Mouse (Mus musculus) testis, adult 2 months (tissue): ENCODE results near the gene Nom1. TPM values are rescaled to one million over a fixed set of nuclear protein-coding genes. Genes with fewer than 3 reads are reported as not detected.

Experiments
- H3K27ac ChIP-seq: fragments of 200-500 bp; 2 replicates; pipeline ENCODE4 v1.5.1; 2012; ENCODE audit warnings: low read depth, low read length; ENCODE audit not compliant: control insufficient read depth, insufficient read depth
- H3K27me3 ChIP-seq: fragments of 200-500 bp; 2 replicates; pipeline ENCODE4 v1.6.1; 2012; ENCODE audit warnings: mild to moderate bottlenecking, low read length, moderate library complexity; ENCODE audit not compliant: control insufficient read depth, insufficient read depth
- H3K36me3 ChIP-seq: fragments of 200-500 bp; 2 replicates; pipeline ENCODE4 v1.6.1; 2012; ENCODE audit warnings: mild to moderate bottlenecking, low read length; ENCODE audit not compliant: control insufficient read depth, insufficient read depth
- H3K4me1 ChIP-seq: fragments of 200-500 bp; 2 replicates; pipeline ENCODE4 v1.6.1; 2012; ENCODE audit warnings: low read length; ENCODE audit not compliant: control insufficient read depth, insufficient read depth
- H3K4me3 ChIP-seq: fragments of 200-500 bp; 2 replicates; pipeline ENCODE4 v1.5.1; 2012; ENCODE audit warnings: low read depth, mild to moderate bottlenecking, low read length, moderate library complexity, mixed read lengths; ENCODE audit not compliant: control insufficient read depth
- CTCF ChIP-seq: fragments of 200-500 bp; IDR thresholded peaks from 2 replicates; pipeline ENCODE4 v1.5.1; 2012; ENCODE audit warnings: low read depth, mild to moderate bottlenecking, inconsistent platforms, low read length, moderate library complexity; ENCODE audit not compliant: control insufficient read depth, insufficient read depth, insufficient replicate concordance
- POLR2A ChIP-seq: fragments of 200-500 bp; IDR thresholded peaks from 2 replicates; pipeline ENCODE4 v1.6.1; 2012; ENCODE audit warnings: low read depth, mild to moderate bottlenecking, inconsistent platforms, low read length, moderate library complexity; ENCODE audit not compliant: control insufficient read depth
- polyA plus RNA-seq: library from polyadenylated mRNA; depleted of rRNA; stranded (reverse); fragments of >200 nt; gene quantifications from 2 replicates; pipeline ENCODE4 v1.2.3, GENCODE M21; 2012; rRNA removed

Gene Nom1
- polyA plus RNA-seq, 1 experiment, result 8.5 TPM

- H3K27me3 ChIP-seq, result peaks cover 2% of the 10 kb centered on the region; the same call in 1 of the 2 replicates
- TF ChIP-seq POLR2A, result no peak
- no peak for TF ChIP-seq CTCF
- no peaks in the 10 kb centered on the region for H3K36me3 ChIP-seq
- H3K4me1 ChIP-seq, result peaks cover 8% of the 10 kb centered on the region
- H3K4me3 ChIP-seq, result no peak overlapping the region
- H3K27ac ChIP-seq, result no peak overlapping the region
These were observed 44.7 kb downstream of the Nom1 start for GRCm38 (mm10) chr5:29479198-29479593.

- TF ChIP-seq CTCF, result no peak
- TF ChIP-seq POLR2A, result no peak
These were observed 49.3 kb downstream of the Nom1 start for GRCm38 (mm10) chr5:29483801-29484200.

GRCm38 (mm10) chr5:29484965-29485940 is 50.8 kb downstream of the Nom1 start:
- no peaks in the 10 kb centered on the region for H3K36me3 ChIP-seq
- H3K4me3 ChIP-seq, result no peak overlapping the region; the same call in 1 of the 2 replicates
- H3K27ac ChIP-seq, result no peak overlapping the region
- H3K4me1 ChIP-seq, result no peaks in the 10 kb centered on the region; the same call in 1 of the 2 replicates
- no peaks in the 10 kb centered on the region for H3K27me3 ChIP-seq
- TF ChIP-seq CTCF, result no peak
- TF ChIP-seq POLR2A, result no peak

More at GRCm38 (mm10) chr5:29483801-29484200, 49.3 kb downstream of the Nom1 start:
- Histone ChIP-seq H3K4me3 (no peak overlapping the region), H3K36me3 (no peaks in the 10 kb centered on the region), H3K27ac (no peak overlapping the region), H3K27me3 (no peaks in the 10 kb centered on the region), H3K4me1 (no peaks in the 10 kb centered on the region; the same call in 1 of the 2 replicates)

- Histone ChIP-seq H3K27ac (no peak overlapping the region), H3K4me3 (no peak overlapping the region), H3K36me3 (no peaks in the 10 kb centered on the region), H3K4me1 (no peaks in the 10 kb centered on the region; the same call in 1 of the 2 replicates), H3K27me3 (no peaks in the 10 kb centered on the region)
- TF ChIP-seq CTCF, result no peak
- TF ChIP-seq POLR2A, result no peak
These were observed 51.5 kb downstream of the Nom1 start for GRCm38 (mm10) chr5:29485941-29486320.

GRCm38 (mm10) chr5:29487321-29487720 is 52.9 kb downstream of the Nom1 start:
- Histone ChIP-seq H3K27me3 (no peaks in the 10 kb centered on the region), H3K4me1 (no peaks in the 10 kb centered on the region; the same call in 1 of the 2 replicates), H3K36me3 (no peaks in the 10 kb centered on the region), H3K4me3 (no peak overlapping the region), H3K27ac (no peak overlapping the region)
- TF ChIP-seq POLR2A (no peak), CTCF (no peak)

- H3K36me3 ChIP-seq, result no peaks in the 10 kb centered on the region
- no peak for TF ChIP-seq CTCF
- H3K27me3 ChIP-seq, result no peaks in the 10 kb centered on the region
- H3K27ac ChIP-seq, result no peak overlapping the region
- no peak overlapping the region for H3K4me3 ChIP-seq
- H3K4me1 ChIP-seq, result no peaks in the 10 kb centered on the region
These were observed 72.5 kb downstream of the Nom1 start for GRCm38 (mm10) chr5:29507013-29507412.

Other genes starting within 250 kb of the Nom1 start
- gene Rnf32, start 238.7 kb upstream of the Nom1 start, polyA plus RNA-seq, result 202 and 204 TPM in 2 replicates
- gene Lmbr1, start 56.3 kb upstream of the Nom1 start, polyA plus RNA-seq, result 14.7 and 20.6 TPM in 2 replicates
- 0.47 and 0.57 TPM in 2 replicates for gene Mnx1, start 43.8 kb downstream of the Nom1 start, polyA plus RNA-seq
- 27.0 and 30.5 TPM in 2 replicates for gene Ube3c, start 134.6 kb downstream of the Nom1 start, polyA plus RNA-seq